Mouse (Mus musculus) forebrain, embryonic 12.5 days (tissue): ENCODE results near the gene Gtf2i. TPM values are rescaled to one million over a fixed set of nuclear protein-coding genes. Genes with fewer than 3 reads are reported as not detected.
"Not testable (repeated sequence)": the region's sequence is repeated elsewhere in the genome, so short reads cannot be mapped to it uniquely, and the experiment has no call there.

Experiments
- ATAC-seq: fragments of 200-750 bp; cut with Nextera tagmentation; 2 replicates; pipeline ENCODE4 v1.8.0; 2017; ENCODE audit warnings: moderate TSS enrichment; ENCODE audit not compliant: low FRiP score
- H3K27ac ChIP-seq: fragments of 300-500 bp; sonication (generic); 2 replicates; pipeline ENCODE4 v1.5.1; 2016; ENCODE audit warnings: mild to moderate bottlenecking
- H3K27me3 ChIP-seq: fragments of 300-500 bp; sonication (generic); 2 replicates; pipeline ENCODE4 v1.6.1; 2016; ENCODE audit warnings: mild to moderate bottlenecking
- H3K36me3 ChIP-seq: fragments of 300-500 bp; sonication (generic); replicated peaks from 2 replicates; pipeline ENCODE4 v1.6.1; 2016; ENCODE audit warnings: mild to moderate bottlenecking
- H3K4me1 ChIP-seq: fragments of 300-500 bp; sonication (generic); 2 replicates; pipeline ENCODE4 v1.6.1; 2016
- H3K4me2 ChIP-seq: fragments of 300-500 bp; sonication (generic); 2 replicates; pipeline ENCODE4 v1.6.1; 2016; ENCODE audit warnings: mild to moderate bottlenecking, moderate library complexity
- H3K4me3 ChIP-seq: fragments of 300-500 bp; sonication (generic); replicated peaks from 2 replicates; pipeline ENCODE4 v1.5.1; 2016; ENCODE audit warnings: mild to moderate bottlenecking
- H3K9ac ChIP-seq: fragments of 300-500 bp; sonication (generic); 2 replicates; pipeline ENCODE4 v1.6.1; 2016; ENCODE audit warnings: mild to moderate bottlenecking
- H3K9me3 ChIP-seq: fragments of 300-500 bp; sonication (generic); 2 replicates; pipeline ENCODE4 v1.6.1; 2016
- WGBS: fragments of 180-500 bp; shearing (Covaris S2); methylation state at CpG from one replicate; pipeline ENCODE4 v1.1.7; 2016; 5-methylcytosine and 5-hydroxymethylcytosine counted together
- polyA plus RNA-seq: library from polyadenylated mRNA; unstranded; fragments of >200 nt; fragmentation: Nextera tagmentation; extraction: Ambion mirVana; gene quantifications from 2 replicates; pipeline ENCODE4 v1.2.1, GENCODE M21; 2016

Gene Gtf2i
- 245 and 247 TPM in 2 replicates for polyA plus RNA-seq

DNA sequence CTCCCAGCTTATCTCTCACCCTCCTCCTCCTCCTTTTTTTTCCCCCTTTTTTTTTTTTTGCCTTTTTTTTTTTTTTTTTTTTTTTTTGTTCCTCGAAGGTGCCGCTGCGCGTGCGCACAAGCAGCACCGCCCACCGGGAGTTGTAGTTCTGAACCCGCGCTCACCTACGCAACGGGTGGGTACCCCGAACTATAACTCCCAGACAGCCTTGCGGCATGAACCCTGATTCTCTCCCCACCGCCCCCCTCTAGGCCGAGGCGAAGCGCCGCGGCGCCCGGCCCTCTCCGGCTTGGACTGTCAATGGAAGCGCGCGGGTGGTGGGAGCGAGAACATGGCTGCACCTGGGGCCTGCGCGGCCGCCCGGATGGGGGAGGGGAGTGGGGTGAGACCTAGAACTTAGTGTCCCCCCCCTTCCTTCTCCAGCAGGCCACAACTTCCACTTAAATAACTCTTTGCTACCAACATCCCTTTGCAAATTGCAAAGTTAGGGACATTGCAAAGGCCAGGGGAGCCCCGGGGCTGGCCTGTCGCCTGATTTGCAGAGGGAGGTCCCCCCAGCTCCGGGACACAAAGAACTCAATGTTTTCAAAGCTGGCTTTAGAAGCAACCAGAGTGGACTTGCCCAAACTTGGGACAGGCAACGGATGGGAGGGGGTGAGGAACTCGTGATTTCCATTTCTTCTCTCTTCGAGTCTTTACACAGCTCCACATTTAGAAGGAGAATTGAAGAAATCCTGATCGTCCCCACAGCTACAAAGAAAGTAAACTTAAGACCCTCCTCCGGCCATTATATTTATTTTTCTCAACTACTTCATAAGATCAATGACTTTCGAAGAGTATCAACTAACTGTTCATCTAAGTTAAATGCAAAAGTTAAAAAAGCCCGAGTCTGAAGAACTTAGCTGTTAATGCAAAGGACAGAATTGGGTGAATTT, at the start of gene Gtf2i:
Gene Gtf2i (minus strand): TSS at position 73 of the 935 bp plus-strand sequence.
- H3K4me3 ChIP-seq = peak within 1 kb of the TSS; percentile 66
- H3K27ac ChIP-seq = peak within 1 kb of the TSS; percentile 100
- H3K36me3 ChIP-seq = peaks cover 16% of the 10 kb centered on the region
- H3K4me2 ChIP-seq = peak within 1 kb of the TSS; percentile 71
- no peaks in the 10 kb centered on the region for H3K27me3 ChIP-seq
- no peaks in the 10 kb centered on the region for H3K9me3 ChIP-seq
- peak; percentile 91 for ATAC-seq
- peaks cover 36% of the 10 kb centered on the region for H3K4me1 ChIP-seq
- H3K9ac ChIP-seq = peak within 1 kb of the TSS; percentile 95
- under 1% methylated on average over 40 of the region's 40 CpGs for WGBS

DNA sequence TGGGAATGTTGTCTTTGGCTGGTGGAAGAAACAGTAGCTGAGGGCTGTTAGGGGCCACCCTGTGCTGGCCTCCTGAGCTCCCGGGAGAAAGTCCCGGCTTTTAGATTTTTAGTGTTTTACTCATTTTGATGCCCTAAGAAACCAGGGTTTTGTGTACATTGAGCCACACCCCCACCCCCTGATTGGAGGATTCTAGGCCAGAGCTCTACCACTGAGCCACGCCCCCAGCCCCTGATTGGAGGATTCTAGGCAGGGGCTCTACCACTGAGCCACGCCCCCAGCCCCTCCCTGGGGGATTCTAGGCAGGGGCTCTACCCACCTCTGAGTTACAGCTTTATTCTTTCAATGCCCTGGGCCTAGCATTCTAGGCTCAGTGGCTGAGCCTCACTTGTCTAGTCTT, 44.5 kb upstream of the Gtf2i start:
- H3K36me3 ChIP-seq = peaks cover 68% of the 10 kb centered on the region
- ATAC-seq = no peak

DNA sequence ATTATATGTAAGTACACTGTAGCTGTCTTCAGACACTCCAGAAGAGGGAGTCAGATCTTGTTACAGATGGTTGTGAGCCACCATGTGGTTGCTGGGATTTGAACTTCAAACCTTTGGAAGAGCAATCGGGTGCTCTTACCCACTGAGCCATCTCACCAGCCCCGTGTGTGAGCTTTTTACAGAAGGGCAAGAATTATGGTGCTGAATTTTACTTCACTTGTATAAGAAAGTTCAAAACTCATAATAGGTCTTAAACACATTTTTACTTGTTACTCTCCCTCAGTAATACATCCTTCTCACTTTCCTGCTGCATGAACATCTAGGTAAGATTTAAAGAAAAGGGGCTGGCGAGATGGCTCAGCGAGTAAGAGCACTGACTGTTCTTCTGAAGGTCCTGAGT, 40.8 kb upstream of the Gtf2i start:
- ATAC-seq, H3K4me2 ChIP-seq, H3K27me3 ChIP-seq, H3K4me3 ChIP-seq, H3K9me3 ChIP-seq, H3K4me1 ChIP-seq, H3K9ac ChIP-seq, H3K27ac ChIP-seq: not testable (repeated sequence)
- 91% methylated on average over 4 of the region's 4 CpGs for WGBS
- H3K36me3 ChIP-seq = peaks cover 38% of the 10 kb centered on the region

More for the DNA sequence above, 44.5 kb upstream of the Gtf2i start:
- H3K9me3 ChIP-seq = no peaks in the 10 kb centered on the region
- no peak overlapping the region for H3K9ac ChIP-seq
- WGBS = 100% methylated on average over 4 of the region's 4 CpGs
- no peaks in the 10 kb centered on the region for H3K4me1 ChIP-seq
- no peak overlapping the region for H3K4me2 ChIP-seq
- no peak overlapping the region for H3K27ac ChIP-seq
- H3K4me3 ChIP-seq = no peak overlapping the region
- H3K27me3 ChIP-seq = no peaks in the 10 kb centered on the region

DNA sequence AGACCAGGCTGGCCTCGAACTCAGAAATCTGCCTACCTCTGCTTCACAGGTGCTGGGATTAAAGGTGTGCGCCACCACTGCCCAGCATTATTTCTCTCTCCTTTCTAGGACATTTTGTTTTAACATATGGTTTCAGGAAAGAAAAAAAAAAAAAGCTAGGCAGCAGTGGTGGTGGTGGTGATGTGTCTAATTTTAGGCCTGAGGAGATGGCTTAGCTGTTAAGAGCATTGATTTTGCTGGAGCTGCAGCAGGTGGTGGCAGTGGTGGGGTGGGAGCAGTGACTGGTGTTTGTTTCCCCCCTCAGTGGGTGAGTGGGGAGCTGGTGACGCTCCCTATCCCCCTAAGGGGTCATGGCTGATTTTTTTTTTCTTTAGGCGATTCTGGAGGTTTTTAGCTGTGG, 38.6 kb upstream of the Gtf2i start:
- H3K27me3 ChIP-seq = no peaks in the 10 kb centered on the region
- no peak overlapping the region for H3K27ac ChIP-seq
- no peaks in the 10 kb centered on the region for H3K9me3 ChIP-seq
- 76% methylated on average over 4 of the region's 4 CpGs for WGBS
- peaks cover 5% of the 10 kb centered on the region for H3K4me1 ChIP-seq
- H3K36me3 ChIP-seq = peaks cover 15% of the 10 kb centered on the region
- no peak for ATAC-seq
- no peak overlapping the region for H3K9ac ChIP-seq
- H3K4me3 ChIP-seq = no peak overlapping the region
- H3K4me2 ChIP-seq = no peak overlapping the region

DNA sequence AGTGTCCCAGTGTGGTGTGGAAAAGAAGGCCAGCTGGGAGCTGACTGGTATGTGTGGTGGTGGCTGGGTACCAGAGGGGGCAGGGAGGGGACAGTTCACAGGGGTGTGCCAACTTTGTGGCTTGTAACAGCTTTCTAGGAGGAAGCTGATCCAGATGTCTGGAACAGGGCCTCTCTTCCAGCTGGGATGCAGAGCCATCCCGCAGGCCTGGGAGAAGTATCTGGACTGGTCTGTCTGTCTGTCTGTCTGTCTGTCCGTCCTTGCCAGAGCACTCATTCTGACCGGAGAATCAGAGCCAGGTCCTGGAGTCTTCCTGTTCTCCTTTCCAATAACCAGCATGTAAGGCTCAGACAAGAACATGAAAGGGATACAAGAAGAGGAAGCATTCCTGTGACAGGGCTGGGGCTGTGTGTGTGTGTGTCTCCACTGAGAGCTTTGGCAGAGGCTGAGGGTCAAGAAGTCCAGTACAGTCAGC, 38.0 kb upstream of the Gtf2i start:
- Histone ChIP-seq H3K4me2 (no peak overlapping the region), H3K27me3 (no peaks in the 10 kb centered on the region), H3K4me1 (peaks cover 5% of the 10 kb centered on the region), H3K36me3 (peaks cover 12% of the 10 kb centered on the region), H3K27ac (no peak overlapping the region), H3K4me3 (no peak overlapping the region), H3K9ac (no peak overlapping the region), H3K9me3 (no peaks in the 10 kb centered on the region)
- 90% methylated on average over 3 of the region's 3 CpGs for WGBS
- no peak for ATAC-seq

DNA sequence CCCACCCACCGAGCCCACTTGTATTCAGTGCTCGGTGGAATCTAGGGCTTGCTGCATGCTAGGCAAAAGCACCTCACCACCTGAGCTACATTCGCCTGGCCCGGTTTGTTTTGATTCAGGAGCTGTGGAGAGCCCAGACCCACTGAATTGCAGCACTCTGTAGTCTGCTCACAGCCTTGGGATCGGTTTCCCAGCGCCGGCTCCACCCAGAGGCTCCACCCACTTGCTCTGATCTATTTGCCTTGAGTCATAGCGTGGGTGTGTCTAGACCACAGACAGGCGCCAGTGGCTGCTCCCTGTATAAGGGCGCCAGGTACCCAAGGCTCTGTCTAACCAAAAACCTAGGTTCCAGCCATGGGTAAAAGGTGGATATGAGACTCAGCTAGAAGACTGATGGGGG, 36.1 kb upstream of the Gtf2i start:
- no peak overlapping the region for H3K4me3 ChIP-seq
- ATAC-seq = 0 out of 2 replicates have a peak, but pooled peaks have one; percentile 55

DNA sequence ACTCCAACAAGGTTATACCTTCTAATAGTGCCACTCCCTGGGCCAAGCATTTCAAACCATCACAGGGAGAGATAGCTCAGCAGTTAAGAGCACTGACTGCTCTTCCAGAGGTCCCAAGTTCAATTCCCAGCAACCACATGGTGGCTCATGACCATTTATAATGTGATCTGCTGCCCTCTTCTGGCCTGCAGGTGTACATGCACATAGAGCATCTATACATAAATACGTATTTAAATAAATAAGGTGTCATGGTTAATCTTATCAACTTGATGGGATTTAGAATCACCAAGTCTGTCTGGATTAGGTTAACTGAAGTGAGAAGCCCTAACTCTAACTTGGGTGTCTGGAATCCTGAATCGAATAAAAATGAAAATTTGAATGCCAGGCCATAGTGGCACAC, 32.5 kb upstream of the Gtf2i start:
- H3K36me3 ChIP-seq = no peaks in the 10 kb centered on the region
- H3K4me1 ChIP-seq = peaks cover 5% of the 10 kb centered on the region
- no peaks in the 10 kb centered on the region for H3K27me3 ChIP-seq
- no peaks in the 10 kb centered on the region for H3K9me3 ChIP-seq
- no peak overlapping the region for H3K4me2 ChIP-seq
- H3K9ac ChIP-seq = no peak overlapping the region
- no peak overlapping the region for H3K4me3 ChIP-seq
- no peak for ATAC-seq
- WGBS = 81% methylated on average over 2 of the region's 2 CpGs
- H3K27ac ChIP-seq = no peak overlapping the region

More for the DNA sequence above, 36.1 kb upstream of the Gtf2i start:
- no peak overlapping the region for H3K9ac ChIP-seq
- H3K9me3 ChIP-seq = no peaks in the 10 kb centered on the region
- no peak overlapping the region; the same call in 1 of the 2 replicates for H3K4me2 ChIP-seq
- H3K4me1 ChIP-seq = peaks cover 5% of the 10 kb centered on the region
- 16% methylated on average over 10 of the region's 10 CpGs for WGBS
- no peak overlapping the region for H3K27ac ChIP-seq
- no peaks in the 10 kb centered on the region for H3K27me3 ChIP-seq
- no peaks in the 10 kb centered on the region for H3K36me3 ChIP-seq

DNA sequence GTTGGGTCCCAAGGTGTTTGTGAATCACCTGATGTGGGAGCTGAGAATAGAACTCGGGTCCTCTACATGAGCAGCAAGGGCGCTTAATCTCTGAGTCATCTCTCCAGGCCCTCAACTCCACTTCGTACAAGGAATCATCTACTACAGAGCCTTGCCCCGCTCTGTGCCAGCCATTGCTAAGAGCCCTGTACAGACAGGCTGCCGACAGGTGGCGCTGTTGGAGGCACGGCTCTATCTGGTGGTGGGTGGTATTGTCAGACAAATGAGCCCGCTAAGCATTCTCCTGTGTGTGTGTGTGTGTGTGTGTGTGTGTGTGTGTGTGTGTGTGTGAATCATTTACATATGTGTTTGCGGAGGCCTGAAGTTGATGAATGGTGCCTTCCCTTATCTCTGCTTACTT, 30.9 kb upstream of the Gtf2i start:
- ATAC-seq = no peak
- H3K9me3 ChIP-seq = no peaks in the 10 kb centered on the region
- H3K27me3 ChIP-seq = no peaks in the 10 kb centered on the region
- H3K4me1 ChIP-seq = peaks cover under 1% of the 10 kb centered on the region
- no peak overlapping the region for H3K27ac ChIP-seq
- no peaks in the 10 kb centered on the region for H3K36me3 ChIP-seq
- H3K9ac ChIP-seq = no peak overlapping the region
- 78% methylated on average over 9 of the region's 9 CpGs for WGBS
- no peak overlapping the region for H3K4me2 ChIP-seq
- H3K4me3 ChIP-seq = no peak overlapping the region

DNA sequence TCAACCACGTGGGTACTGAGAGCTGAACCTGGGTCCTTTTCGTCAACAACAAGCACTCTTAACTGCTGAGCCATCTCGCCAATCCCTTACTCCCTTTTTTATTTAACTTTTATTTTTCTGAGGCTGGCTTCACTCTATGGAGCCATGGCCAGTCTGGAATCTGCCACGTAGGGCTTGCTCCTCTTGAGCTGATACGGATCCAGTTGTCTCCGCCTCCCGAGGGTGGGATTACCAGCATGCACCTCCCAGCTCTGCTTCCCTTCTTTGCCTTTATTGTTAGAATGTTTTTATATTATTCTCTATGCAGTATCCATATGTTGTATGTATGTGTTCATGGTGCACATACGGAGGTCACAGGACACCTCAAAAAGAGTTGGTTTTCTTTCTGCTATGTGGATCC, 29.5 kb upstream of the Gtf2i start:
- H3K27me3 ChIP-seq = no peaks in the 10 kb centered on the region
- H3K4me3 ChIP-seq = no peak overlapping the region
- no peak overlapping the region for H3K4me2 ChIP-seq
- no peaks in the 10 kb centered on the region for H3K36me3 ChIP-seq
- H3K27ac ChIP-seq = no peak overlapping the region
- 81% methylated on average over 8 of the region's 8 CpGs for WGBS
- no peaks in the 10 kb centered on the region for H3K9me3 ChIP-seq
- no peaks in the 10 kb centered on the region for H3K4me1 ChIP-seq
- H3K9ac ChIP-seq = no peak overlapping the region
- no peak for ATAC-seq

DNA sequence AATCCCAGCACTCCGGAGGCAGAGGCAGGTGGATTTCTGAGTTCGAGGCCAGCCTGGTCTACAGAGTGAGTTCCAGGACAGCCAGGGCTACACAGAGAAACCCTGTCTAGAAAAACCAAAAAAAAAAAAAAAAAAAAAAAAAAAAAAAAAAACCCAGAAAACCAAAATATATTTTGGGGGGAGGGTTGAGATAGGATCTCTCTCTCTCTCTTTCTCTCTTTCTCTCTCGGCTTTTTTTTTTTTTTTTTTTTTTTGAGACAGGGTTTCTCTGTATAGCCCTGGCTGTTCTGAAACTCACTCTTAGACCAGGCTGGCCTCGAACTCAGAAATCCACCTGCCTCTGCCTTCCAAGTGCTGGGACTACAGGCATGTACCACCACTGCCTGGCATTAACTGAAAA, 29.0 kb upstream of the Gtf2i start:
- not testable (repeated sequence) for H3K9me3 ChIP-seq, H3K27ac ChIP-seq, H3K36me3 ChIP-seq, H3K9ac ChIP-seq, H3K4me2 ChIP-seq, H3K4me3 ChIP-seq, ATAC-seq, H3K4me1 ChIP-seq, H3K27me3 ChIP-seq
- WGBS = 91% methylated on average over 3 of the region's 4 CpGs

DNA sequence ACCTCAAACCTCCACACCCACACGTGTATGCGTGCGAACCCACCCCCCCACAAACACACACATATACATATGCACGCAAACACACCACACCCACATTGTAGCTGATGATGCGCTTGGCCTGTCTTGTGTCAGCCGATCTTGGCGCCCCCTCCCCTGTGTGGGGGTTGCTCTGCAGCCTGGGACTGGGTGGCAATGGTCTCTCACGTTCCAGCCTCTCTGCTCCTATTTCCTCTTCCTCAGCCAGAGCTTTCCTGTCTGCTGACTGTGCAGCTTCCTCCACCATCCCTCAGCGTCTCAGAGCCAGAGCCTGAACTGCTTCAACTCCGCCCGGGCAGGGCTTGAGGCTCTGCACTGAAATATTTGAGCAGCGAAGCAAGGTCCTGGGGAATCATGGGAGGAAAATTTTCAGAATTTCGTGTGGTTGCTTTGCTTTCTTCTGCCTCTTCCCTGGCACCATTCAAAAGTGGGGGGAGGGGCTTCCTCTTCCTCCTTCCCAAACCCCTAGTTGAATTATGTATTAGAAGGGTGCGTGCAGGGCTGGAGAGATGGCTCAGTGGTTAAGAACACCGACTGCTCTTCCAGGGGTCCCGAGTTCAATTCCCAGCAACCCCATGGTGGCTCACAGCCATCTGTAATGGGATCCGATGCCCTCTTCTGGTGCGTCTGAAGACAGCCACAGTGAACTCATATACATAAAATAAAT, 28.1 kb upstream of the Gtf2i start:
- H3K27me3 ChIP-seq = no peaks in the 10 kb centered on the region
- H3K9ac ChIP-seq = no peak overlapping the region
- no peak for ATAC-seq
- H3K27ac ChIP-seq = no peak overlapping the region
- no peaks in the 10 kb centered on the region for H3K4me1 ChIP-seq
- 79% methylated on average over 18 of the region's 18 CpGs for WGBS
- H3K4me2 ChIP-seq = no peak overlapping the region
- no peaks in the 10 kb centered on the region for H3K9me3 ChIP-seq
- H3K4me3 ChIP-seq = no peak overlapping the region
- H3K36me3 ChIP-seq = no peaks in the 10 kb centered on the region

DNA sequence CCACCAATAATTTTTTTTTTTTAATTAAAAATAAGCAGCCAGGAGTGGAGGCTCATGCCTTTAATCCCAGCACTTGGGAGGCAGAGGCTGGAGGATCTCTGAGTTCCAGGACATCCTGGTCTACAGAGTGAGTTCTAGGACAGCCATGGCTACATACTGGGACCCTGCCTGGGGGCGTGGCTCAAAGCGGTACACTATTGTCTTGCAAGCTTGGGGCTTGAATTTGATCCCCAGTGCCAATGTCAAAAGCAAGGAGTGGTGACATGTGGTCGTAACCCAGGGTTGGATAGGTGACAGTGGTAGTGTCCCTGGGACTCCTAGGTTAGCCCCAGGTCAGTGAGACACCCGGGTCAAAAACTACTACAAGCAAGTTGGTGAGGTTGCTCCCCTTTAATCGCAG, 27.2 kb upstream of the Gtf2i start:
- Histone ChIP-seq H3K4me2 (no peak overlapping the region), H3K9ac (no peak overlapping the region), H3K36me3 (no peaks in the 10 kb centered on the region), H3K4me1 (no peaks in the 10 kb centered on the region), H3K9me3 (no peaks in the 10 kb centered on the region), H3K27ac (no peak overlapping the region), H3K4me3 (no peak overlapping the region), H3K27me3 (no peaks in the 10 kb centered on the region)
- ATAC-seq = no peak
- 98% methylated on average over 5 of the region's 5 CpGs for WGBS
